Mouse (Mus musculus): ENCODE measurements around the gene Mcm8. TPM values are rescaled to one million over a fixed set of nuclear protein-coding genes. Genes with fewer than 3 reads are reported as not detected.

Mcm8 gene
- polyA plus RNA-seq (2015; fragmentation: Nextera tagmentation; extraction: Ambion mirVana) = 10.2 and 10.6 TPM in 2 replicates

DNA sequence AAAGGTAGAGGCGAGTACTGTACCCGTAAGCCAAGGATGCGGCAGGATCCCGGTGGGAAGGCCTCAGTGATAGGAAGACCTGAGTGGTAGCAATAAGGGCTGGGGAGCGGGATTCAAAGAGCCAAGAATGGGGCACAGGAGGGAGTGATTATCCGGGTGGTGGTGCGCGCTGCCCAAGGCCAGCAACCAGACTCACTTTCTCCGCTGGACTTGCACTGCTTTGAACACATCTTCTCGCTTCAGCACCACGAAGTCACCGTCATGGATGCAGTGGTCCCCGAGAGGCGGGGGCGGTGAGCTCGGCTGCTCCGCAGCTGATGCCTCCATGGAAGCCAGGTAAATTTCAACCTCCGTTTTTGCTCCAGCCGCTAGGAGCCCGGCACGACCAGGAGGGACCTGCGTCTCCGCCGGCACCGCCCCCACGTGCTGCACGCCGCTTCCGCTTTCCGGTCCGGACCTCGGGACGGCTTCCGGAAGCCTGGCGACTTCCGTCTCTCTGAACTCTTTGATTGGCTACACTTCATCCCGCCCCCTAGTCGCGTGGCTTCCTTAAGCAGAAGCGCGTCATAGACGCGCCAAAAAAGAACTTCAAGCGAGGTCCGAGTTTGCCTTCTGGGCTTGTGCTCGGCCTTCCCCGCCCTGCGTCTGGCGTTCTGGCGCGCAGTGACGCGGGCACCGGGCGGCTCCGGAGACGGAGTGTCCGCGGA, at the start of gene Mcm8, which contains the start of gene Trmt6:
TSS of gene Mcm8 (plus strand) at position 534 of the 707 bp plus-strand sequence.
TSS of gene Trmt6 (minus strand) at position 448 of the 707 bp plus-strand sequence.
- H3K36me3 ChIP-seq = peaks cover 18% of the 10 kb centered on the region
- under 1% methylated on average over 59 of the region's 59 CpGs for WGBS

GRCm38 (mm10) chr2:132770822-132771221, 45.1 kb upstream of the Mcm8 start:
- Histone ChIP-seq H3K9me3 (no peaks in the 10 kb centered on the region), H3K4me1 (no peaks in the 10 kb centered on the region), H3K4me2 (no peak overlapping the region), H3K27ac (no peak overlapping the region), H3K27me3 (no peaks in the 10 kb centered on the region), H3K36me3 (no peaks in the 10 kb centered on the region), H3K4me3 (no peak overlapping the region), H3K9ac (no peak overlapping the region)
- 62% methylated on average over 1 of the region's 1 CpGs for WGBS
- no peak for ATAC-seq (ENCODE audit: insufficient number of reproducible peaks, low FRiP score, low TSS enrichment, low read depth)

More for the DNA sequence above, at the start of gene Mcm8, which contains the start of gene Trmt6:
- Histone ChIP-seq H3K4me2 (peak within 1 kb of the TSS; percentile 75), H3K27ac (peak within 1 kb of the TSS; percentile 71), H3K9me3 (no peaks in the 10 kb centered on the region), H3K4me3 (peak within 1 kb of the TSS; percentile 78), H3K4me1 (peaks cover 12% of the 10 kb centered on the region), H3K27me3 (no peaks in the 10 kb centered on the region), H3K9ac (peak within 1 kb of the TSS; percentile 78)
- ATAC-seq (ENCODE audit: insufficient number of reproducible peaks, low FRiP score, low TSS enrichment, low read depth) = peak; percentile 98

GRCm38 (mm10) chr2:132780978-132781377, 35.0 kb upstream of the Mcm8 start, which contains the start of gene Chgb:
Gene Chgb, plus strand, starts transcription at chr2:132781278.
- no peak within 1 kb of the TSS for H3K9ac ChIP-seq
- peak within 1 kb of the TSS; percentile 90 for H3K4me2 ChIP-seq
- H3K9me3 ChIP-seq = no peaks in the 10 kb centered on the region
- 6% methylated on average over 4 of the region's 4 CpGs for WGBS
- H3K4me1 ChIP-seq = peaks cover 7% of the 10 kb centered on the region
- ATAC-seq (ENCODE audit: insufficient number of reproducible peaks, low FRiP score, low TSS enrichment, low read depth) = no peak
- no peaks in the 10 kb centered on the region for H3K36me3 ChIP-seq
- H3K27me3 ChIP-seq = peaks cover 12% of the 10 kb centered on the region
- H3K27ac ChIP-seq = no peak within 1 kb of the TSS
- peak within 1 kb of the TSS; percentile 39 for H3K4me3 ChIP-seq

DNA sequence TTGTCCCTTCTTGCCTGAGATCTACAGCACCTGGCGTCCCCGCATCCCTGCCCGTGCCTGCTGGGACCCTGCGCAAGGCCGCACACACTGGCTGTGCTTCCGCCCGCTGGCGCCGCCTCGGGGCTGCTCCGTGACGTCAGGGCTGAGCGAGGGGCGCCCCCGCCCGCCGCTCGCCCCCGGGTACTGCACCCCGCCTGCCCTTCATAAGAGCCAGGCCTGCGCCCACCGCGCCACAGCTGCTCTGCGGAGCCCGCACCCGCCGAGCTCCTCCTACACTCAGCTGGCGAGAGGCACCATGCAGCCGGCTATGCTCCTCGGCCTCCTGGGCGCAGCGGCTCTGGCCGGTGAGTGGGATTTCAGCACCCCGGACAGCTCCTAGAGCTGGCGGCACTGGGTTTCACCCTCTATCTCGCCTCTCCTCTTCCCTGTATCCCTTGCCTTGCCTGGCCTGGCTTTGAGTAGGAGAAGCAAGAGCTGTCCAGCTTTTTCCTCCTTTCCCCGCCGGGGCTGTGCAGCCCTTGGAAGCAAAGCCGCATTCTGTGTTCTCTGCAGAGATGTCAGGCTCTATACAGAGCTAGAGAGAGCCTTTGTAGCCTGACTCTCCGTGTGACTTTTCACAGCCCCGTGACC, 34.4 kb upstream of the Mcm8 start:
- ATAC-seq (ENCODE audit: insufficient number of reproducible peaks, low FRiP score, low TSS enrichment, low read depth) = peak; percentile 91
- H3K27ac ChIP-seq = no peak overlapping the region
- peak overlapping the region; percentile 39 for H3K4me3 ChIP-seq
- under 1% methylated on average over 40 of the region's 41 CpGs for WGBS
- peaks cover 12% of the 10 kb centered on the region for H3K27me3 ChIP-seq
- H3K9ac ChIP-seq = no peak overlapping the region
- H3K9me3 ChIP-seq = no peaks in the 10 kb centered on the region
- peak overlapping the region; percentile 90 for H3K4me2 ChIP-seq
- H3K4me1 ChIP-seq = peaks cover 7% of the 10 kb centered on the region
- no peaks in the 10 kb centered on the region for H3K36me3 ChIP-seq

DNA sequence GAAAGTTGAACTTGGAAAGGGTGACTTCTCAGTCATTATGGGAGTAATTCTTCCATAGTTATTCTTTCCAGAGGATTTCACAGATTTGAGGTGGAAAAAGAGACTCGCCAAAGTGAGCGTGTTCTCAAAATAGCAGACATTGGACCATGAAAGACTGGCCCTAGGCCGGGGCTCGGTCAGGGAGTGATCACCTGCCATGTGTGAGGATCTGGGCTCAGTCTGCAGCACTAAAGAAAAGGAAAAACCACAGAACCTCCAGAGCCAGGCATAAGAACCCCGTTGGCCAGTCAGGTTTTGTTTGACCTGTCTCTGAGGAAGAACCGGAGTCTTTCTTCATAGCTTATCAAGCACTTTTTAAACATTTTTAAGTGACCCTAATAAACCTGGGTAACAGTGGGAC, 31.9 kb upstream of the Mcm8 start:
- WGBS = 76% methylated on average over 6 of the region's 6 CpGs
- Histone ChIP-seq H3K27ac (no peak overlapping the region), H3K27me3 (peaks cover 12% of the 10 kb centered on the region), H3K9ac (no peak overlapping the region), H3K4me2 (no peak overlapping the region), H3K36me3 (no peaks in the 10 kb centered on the region), H3K9me3 (no peaks in the 10 kb centered on the region), H3K4me1 (peaks cover 7% of the 10 kb centered on the region), H3K4me3 (no peak overlapping the region)
- ATAC-seq (ENCODE audit: insufficient number of reproducible peaks, low FRiP score, low TSS enrichment, low read depth) = no peak

GRCm38 (mm10) chr2:132793441-132794203, 22.3 kb upstream of the Mcm8 start:
- ATAC-seq (ENCODE audit: insufficient number of reproducible peaks, low FRiP score, low TSS enrichment, low read depth) = no peak
- Histone ChIP-seq H3K27ac (no peak overlapping the region), H3K4me1 (no peaks in the 10 kb centered on the region), H3K4me2 (no peak overlapping the region), H3K9me3 (no peaks in the 10 kb centered on the region), H3K27me3 (no peaks in the 10 kb centered on the region), H3K9ac (no peak overlapping the region), H3K36me3 (no peaks in the 10 kb centered on the region), H3K4me3 (no peak overlapping the region)
- WGBS = 83% methylated on average over 19 of the region's 19 CpGs

- Histone ChIP-seq H3K27me3 (no peaks in the 10 kb centered on the region), H3K4me2 (no peak overlapping the region), H3K4me3 (no peak overlapping the region), H3K9ac (no peak overlapping the region), H3K4me1 (no peaks in the 10 kb centered on the region), H3K9me3 (no peaks in the 10 kb centered on the region), H3K36me3 (no peaks in the 10 kb centered on the region), H3K27ac (no peak overlapping the region)
- ATAC-seq (ENCODE audit: insufficient number of reproducible peaks, low FRiP score, low TSS enrichment, low read depth) = no peak
- 83% methylated on average over 7 of the region's 7 CpGs for WGBS
These were observed 21.7 kb upstream of the Mcm8 start for GRCm38 (mm10) chr2:132794204-132794586.

DNA sequence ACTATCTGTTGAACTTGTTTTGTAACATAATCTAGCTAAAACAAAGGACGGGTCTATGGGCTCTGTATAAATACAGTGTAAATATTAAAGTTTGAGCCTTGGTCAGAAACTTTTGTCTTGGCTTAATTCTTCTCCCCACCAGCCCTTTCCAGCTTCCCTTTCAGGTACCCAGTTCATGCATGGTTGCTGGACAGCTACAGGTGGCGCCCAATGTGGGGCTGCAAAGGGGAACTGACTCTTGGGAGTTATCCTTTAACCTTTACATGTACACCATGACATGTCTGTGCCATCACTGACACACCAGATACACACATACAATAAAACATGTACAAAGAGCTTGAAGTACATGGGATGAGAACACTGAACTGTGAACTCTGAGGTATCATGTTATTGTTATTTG, 13.0 kb upstream of the Mcm8 start:
- H3K9ac ChIP-seq = no peak overlapping the region
- WGBS = 92% methylated on average over 2 of the region's 2 CpGs
- H3K4me1 ChIP-seq = no peaks in the 10 kb centered on the region
- H3K4me3 ChIP-seq = no peak overlapping the region
- H3K9me3 ChIP-seq = no peaks in the 10 kb centered on the region
- peaks cover 46% of the 10 kb centered on the region for H3K36me3 ChIP-seq
- H3K4me2 ChIP-seq = no peak overlapping the region
- no peak overlapping the region for H3K27ac ChIP-seq
- no peak for ATAC-seq (ENCODE audit: insufficient number of reproducible peaks, low FRiP score, low TSS enrichment, low read depth)
- no peaks in the 10 kb centered on the region for H3K27me3 ChIP-seq

DNA sequence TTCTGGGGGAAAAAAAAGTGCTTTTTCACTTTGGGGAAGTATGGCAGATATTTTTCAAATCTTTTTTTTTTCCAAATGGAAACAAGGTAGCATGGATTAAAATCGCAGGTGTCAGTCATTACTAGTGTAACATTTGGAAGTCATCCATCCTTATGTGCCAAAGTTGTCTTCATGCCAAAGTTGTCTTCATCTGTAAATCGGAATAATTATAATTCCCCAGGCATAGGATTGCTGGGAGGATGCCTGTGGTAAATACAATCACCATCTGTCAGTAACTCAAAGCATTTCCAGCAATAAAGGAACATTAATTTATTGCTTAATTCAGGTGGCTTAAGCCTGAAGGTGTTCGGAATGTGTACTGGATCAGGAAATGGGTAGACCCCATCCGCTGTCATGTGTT, 25.1 kb downstream of the Mcm8 start:
- Histone ChIP-seq H3K36me3 (peaks cover 7% of the 10 kb centered on the region; the same call in 1 of the 2 replicates), H3K27me3 (no peaks in the 10 kb centered on the region), H3K4me3 (no peak overlapping the region), H3K9me3 (no peaks in the 10 kb centered on the region), H3K27ac (no peak overlapping the region), H3K4me2 (no peak overlapping the region), H3K4me1 (no peaks in the 10 kb centered on the region), H3K9ac (no peak overlapping the region)
- WGBS = 85% methylated on average over 4 of the region's 4 CpGs
- ATAC-seq (ENCODE audit: insufficient number of reproducible peaks, low FRiP score, low TSS enrichment, low read depth) = no peak

DNA sequence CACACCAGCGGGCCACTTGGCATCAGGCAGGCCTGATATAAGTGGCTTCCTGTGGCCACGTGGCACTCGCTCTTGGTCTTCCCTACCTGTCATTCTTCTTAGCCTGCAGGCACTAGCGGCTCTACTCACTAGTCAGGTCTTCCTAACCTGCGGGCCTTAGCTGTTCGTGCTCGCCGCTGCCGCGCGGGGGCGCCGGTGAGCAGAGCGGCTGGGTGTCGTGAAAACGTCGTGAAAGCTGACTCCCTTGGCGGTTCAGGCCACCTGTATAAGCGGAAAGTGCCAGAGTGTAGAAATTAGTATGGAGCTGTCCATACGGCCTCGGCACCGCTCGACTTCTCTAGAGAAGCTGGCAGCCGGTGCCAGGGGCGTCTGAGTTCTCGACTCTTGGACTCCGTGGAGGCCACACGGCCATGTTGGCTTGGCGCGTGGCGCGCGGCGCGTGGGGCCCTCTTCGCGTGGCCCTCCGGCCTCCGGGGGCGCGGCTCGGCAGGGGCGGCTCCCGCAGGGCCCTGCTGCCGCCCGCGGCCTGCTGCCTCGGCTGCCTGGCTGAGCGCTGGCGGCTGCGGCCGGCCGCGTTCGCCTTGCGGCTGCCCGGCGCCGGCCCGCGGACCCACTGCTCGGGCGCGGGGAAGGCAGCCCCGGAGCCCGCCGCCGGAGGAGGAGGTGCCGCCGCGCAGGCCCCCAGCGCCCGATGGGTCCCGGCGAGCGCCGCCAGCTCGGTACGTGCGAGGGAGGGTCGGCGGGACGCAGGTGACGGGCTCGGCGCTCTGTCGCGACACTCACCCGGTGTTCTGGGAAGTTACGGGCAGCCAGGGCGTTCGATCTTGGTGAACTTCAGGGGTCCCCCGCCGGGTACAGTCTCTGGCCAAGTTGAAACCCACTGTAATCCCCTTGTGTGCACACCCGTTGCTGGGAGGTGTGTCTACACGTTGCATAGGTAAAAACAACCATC, 30.7 kb downstream of the Mcm8 start, which contains the start of gene Crls1:
TSS of gene Crls1 (plus strand) at position 260 of the 952 bp plus-strand sequence.
- Histone ChIP-seq H3K4me2 (peak within 1 kb of the TSS; percentile 65), H3K9me3 (no peaks in the 10 kb centered on the region), H3K4me3 (peak within 1 kb of the TSS; percentile 78), H3K36me3 (peaks cover 16% of the 10 kb centered on the region; the same call in 1 of the 2 replicates), H3K27me3 (no peaks in the 10 kb centered on the region), H3K9ac (peak within 1 kb of the TSS; percentile 88), H3K4me1 (peaks cover 10% of the 10 kb centered on the region), H3K27ac (peak within 1 kb of the TSS; percentile 83)
- ATAC-seq (ENCODE audit: insufficient number of reproducible peaks, low FRiP score, low TSS enrichment, low read depth) = peak; percentile 80
- under 1% methylated on average over 96 of the region's 96 CpGs for WGBS

DNA sequence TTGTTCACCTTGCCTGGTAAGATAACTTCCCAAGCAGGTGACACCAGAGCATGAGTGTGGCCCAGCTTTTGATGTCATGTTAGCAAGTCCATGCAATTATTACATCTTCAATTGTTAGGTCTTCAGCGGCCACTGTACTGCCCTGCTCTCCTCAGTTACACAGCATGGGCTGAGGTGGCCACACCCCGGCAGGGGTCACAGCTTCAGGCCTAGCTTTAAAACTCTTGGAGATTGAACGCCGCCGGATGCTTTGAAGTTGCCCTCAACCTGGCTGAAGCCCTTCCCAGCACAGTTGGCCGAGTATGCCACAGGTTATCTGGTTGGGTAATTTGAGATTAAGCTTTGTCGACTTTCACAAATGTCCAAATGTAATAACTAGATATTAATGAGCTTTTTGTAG, 31.6 kb downstream of the Mcm8 start:
- Histone ChIP-seq H3K4me3 (peak overlapping the region; percentile 78), H3K27ac (no peak overlapping the region), H3K9me3 (no peaks in the 10 kb centered on the region), H3K36me3 (peaks cover 24% of the 10 kb centered on the region), H3K9ac (no peak overlapping the region; the same call in 1 of the 2 replicates), H3K4me1 (peaks cover 10% of the 10 kb centered on the region), H3K27me3 (no peaks in the 10 kb centered on the region), H3K4me2 (peak overlapping the region; percentile 65)
- 27% methylated on average over 7 of the region's 7 CpGs for whole genome bisulfite sequencing
- no peak for ATAC-seq (ENCODE audit: insufficient number of reproducible peaks, low FRiP score, low TSS enrichment, low read depth)

Measured in limb, embryonic 15.5 days (tissue).